Mouse (Mus musculus): ENCODE measurements around the gene Galnt5. TPM values are rescaled to one million over a fixed set of nuclear protein-coding genes. Genes with fewer than 3 reads are reported as not detected.

The Galnt5 gene
- 0.32 and 0.46 TPM in 2 replicates for polyA plus RNA-seq (2012; rRNA removed)

DNA sequence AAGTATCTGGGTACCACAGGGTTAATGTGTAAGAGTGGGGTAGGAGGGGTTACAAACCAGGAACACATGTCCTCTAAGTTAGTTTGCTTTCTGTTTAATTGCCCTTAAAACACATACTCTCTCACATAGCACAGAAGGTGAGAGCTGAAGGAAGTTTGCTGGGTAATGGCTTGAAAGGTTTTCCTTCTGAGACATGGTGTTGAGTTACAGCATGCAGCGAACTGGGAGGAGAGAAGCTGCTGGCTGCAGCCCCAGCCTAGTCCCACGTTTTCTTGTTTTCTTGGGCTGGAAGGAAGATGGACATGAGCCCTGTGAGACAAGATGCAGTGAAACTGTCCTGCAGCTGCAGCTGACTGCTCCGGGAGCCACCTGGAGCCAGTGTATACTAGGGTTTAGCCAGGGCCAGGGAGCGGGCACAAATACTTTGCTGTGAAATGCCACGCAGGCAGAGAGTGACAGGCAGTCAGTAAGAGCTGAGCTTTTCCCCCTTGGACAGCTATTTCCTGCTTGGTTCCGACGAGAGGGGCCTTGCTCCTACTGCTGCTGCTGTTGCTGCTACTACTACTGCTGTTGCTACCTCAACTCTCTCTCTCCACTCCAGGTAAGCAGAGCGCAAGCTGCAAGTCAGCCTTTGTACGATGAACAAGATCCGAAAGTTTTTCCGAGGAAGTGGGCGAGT is at the start of gene Galnt5:
Gene Galnt5 (plus strand): TSS at position 133 of the 679 bp plus-strand sequence.
- no peak for DNase-seq (ENCODE audit: low spot score)

DNA sequence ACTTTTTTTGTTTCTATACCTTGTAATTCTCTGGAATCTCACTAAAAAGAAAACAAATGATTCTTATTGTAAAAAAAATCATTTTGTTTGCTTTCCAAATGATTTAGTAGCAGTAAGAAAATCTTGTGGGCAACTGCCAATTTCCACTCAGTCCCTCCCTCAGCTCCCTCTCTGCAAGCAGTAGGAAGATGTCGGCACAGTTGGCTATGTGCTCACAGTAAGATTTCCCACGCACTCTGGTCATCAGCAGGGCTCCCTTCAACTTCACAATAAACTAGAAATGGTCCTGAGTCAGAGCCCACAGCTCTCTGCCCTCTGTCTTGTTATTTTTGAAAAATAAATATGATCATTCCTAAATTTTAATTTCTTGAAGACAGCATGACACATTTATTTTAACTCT is 46.1 kb upstream of the Galnt5 start:
- DNase-seq (ENCODE audit: low spot score): no peak

DNA sequence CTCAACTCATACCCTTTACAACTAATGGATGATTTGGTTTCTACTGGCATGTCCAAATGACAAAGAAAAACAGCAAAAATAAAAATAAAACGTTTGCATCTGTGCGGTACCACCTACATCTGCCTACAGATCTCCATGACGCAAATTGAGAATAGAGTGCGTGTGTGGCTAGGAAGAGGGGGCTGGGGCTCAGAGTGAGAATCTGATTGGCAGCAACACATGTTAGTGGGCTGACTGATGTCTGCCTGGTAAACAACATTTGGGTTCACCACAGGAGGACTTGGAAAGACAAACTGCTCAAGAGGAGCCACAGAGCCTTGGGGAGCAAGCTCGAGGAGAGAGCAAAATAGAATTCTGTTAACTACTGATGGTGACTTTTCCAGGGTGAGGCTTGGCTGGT is 36.9 kb upstream of the Galnt5 start:
- no peak for DNase-seq (ENCODE audit: low spot score)

DNA sequence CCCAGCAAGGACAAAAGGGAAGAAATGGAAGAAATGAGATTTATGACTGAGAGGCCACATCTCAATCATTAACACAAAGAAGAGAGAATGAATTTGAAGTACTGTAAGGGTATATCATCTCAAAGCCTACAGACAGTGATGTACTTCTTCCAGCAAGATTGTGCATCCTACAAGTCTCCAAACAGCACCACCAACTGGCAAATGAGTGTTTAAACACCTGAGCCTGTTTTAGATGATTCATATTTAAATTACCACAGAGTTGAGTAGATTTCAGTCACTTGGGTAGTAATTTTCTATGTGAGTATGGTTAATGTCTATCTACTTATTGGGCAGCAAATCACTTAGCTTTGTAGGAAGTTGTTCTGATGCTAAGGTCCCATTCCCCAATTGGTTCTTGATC is 15.4 kb upstream of the Galnt5 start:
- no peak for DNase-seq (ENCODE audit: low spot score)

DNA sequence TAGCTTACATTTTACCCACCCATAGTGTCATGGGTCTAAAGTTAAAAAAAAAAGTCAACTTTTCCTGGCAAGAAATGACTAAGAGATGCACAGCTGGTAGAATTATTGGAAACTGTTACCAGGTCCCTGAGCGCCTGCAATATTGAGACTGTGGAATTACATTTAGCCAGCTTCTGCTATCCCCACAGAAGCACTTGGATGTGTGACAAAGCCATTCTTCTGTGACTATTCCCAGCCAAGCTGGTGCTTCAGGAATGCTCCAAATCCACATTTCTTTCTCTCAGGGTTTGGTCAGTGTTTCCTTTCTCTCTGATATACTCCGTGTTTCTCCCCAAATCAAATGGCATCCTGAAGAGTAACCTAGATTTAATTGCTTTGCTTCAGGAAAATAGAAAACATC is 6.6 kb upstream of the Galnt5 start:
- no peak for DNase-seq (ENCODE audit: low spot score)

DNA sequence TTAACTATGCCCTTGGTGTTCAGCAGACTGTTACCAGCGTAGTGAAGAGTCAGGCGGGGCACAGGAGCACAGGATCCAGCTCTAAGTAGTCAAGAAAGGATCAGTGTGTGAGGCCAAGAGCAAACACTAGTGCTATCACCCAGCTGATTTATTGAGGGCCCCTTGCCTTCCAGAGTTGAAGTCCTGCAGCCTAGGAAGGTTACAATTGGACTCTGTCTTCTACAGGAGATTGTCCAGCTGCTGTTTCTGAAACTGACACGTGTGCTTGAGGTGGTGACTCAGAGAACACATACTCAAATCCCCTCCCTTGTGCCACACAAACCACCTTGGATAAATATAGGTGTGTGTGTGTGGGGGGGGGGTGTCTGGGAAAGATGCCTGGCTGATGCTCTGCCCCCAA is 3.8 kb downstream of the Galnt5 start:
- DNase-seq (ENCODE audit: low spot score): no peak

DNA sequence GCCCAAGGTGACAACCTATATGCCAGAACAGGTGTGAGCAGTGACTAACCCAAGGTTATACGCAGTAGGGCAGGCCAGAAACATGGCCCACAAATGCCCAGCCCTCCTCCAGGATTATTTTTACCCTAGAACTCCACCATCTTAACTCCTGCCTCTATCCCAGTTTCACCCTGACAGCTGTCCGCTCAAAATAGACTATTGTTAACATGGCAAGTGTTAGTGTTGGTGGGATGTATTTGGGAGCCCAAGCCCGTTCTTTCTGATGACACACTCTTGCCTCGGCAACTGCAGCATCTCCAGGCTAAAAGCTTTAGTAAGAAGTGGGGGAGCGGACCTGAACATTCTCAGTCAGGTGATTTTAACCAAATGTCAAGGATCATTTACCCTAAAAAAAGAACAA is 9.4 kb downstream of the Galnt5 start:
- no peak for DNase-seq (ENCODE audit: low spot score)

DNA sequence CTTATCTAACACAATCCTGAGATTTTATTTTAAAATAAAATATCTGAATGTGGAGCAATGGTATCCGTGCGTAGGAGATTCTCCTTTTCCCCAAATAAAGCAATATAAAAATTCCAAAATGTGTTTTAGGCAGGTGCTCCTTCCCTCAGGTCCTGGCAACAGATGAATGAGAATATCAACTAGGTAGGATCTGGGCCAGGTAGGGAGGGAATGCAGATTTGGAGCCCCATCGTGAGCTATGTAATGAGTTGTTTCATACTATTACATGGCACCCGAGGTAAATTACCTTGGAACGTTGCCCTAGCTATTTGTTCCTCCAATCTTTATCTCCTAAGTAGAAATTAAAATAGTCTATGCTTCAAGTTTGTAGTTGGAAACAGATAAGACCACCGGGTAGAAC is 25.9 kb downstream of the Galnt5 start:
- DNase-seq (ENCODE audit: low spot score): no peak

DNA sequence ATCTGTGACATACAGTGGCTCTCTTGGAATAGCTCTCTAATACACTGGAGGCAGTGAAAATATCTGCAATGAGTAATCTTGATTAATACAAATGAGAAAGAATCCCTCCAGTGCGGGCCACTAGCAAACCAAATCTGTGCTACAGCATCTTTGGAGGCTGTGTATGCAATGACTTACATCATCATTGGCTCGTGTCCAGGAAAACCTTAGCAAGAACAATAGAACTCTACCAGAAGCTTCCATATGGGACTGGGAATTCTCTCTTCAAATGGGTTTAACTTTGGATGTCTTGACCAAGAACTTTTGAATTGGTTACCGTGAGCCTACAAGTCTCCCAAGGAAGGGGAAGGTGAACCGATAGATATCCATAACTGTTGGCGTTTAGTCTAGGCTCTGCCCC is 29.1 kb downstream of the Galnt5 start:
- no peak for DNase-seq (ENCODE audit: low spot score)

DNA sequence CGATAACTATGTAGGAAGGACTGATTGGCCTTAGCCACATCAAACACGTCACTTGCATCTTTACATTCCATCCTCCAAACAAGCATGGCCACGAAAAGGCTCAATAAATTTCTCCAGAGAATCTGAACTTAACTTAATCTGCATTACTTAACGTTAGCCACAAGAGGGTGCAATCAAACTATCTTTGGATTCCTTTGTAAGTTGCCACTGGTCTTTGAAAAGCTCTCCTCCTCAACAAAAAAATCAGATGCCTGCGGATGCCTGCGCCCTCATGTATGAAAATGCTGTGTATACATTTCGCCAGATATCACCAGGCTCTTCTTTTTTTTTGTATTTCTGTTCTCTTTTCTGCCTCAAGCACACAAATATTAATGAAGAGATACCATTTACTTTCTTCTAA is 31.7 kb downstream of the Galnt5 start:
- no peak for DNase-seq (ENCODE audit: low spot score)

DNA sequence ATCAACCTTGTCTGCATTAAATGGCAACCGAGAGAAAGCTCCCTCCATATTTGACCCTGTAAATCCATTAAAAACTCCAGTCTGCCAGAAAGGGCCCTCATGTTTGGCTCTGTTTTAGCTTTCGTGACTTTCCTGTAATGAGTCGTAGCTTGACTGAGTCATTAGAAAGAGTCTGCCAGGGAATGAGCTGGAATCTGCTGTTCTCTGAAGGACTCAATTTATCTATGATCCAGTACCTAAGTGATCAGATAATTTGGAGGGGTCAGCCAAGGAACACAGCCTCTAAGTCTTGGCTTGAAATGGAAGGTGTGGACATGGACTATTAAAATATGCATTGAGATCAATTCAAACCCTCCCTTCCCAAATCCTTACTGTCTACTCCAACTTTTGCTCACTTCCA is 33.7 kb downstream of the Galnt5 start:
- no peak for DNase-seq (ENCODE audit: low spot score)

DNA sequence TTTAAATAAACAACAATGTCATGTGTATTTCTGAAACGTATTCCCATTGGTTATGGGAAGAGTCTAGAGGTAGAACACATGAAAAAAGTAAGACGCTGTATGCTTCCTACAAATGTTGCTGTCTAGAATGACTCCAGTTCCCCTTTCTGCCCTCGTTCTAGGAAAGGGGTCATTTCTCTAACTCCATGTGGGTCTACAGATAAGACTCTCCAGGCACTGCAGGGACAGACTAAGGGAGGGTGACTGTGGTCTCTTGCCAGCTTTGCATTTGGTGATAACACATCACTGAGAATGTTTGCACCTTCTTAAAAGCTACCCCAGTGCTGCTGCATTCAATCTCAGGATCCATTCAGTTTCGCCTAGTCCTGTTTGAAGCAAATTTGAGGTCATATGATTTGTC is 38.0 kb downstream of the Galnt5 start:
- DNase-seq (ENCODE audit: low spot score): no peak

DNA sequence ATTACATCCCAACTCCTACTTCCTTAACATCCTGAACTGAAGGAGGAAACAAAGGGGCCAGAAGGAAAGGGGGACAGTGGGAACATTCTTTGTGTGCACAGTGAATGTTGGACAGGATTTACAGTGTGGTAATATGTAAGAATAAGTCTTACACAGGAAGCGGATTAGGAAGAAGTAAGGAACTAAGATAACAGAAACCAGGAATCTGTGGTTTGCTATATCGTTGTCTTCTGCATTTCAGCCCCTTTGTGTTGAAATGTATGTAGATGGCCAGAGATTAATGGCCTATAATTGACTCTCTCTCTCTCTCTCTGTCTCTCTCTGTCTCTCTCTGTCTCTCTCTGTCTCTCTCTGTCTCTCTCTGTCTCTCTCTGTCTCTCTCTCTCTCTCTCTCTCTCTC is 39.2 kb downstream of the Galnt5 start:
- no peak for DNase-seq (ENCODE audit: low spot score)

DNA sequence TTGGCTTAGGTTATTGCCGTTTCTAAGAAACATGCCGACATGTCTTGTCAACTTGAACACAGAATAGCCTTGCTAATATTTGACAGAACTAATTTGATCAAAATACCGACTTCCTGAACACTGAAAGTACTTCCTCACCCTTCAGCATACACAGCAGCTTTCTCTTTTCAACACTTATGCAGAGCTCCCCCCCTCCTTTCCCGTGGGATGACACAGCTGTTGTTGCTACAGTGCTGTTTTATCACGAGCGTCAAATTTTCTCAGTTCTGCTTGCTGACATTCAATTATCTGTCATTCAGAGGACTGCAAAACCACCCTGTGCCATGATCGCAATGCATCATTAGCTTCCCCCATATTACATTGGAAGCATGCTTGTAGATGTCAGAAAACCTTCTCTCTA is 44.2 kb downstream of the Galnt5 start:
- no peak for DNase-seq (ENCODE audit: low spot score)

DNA sequence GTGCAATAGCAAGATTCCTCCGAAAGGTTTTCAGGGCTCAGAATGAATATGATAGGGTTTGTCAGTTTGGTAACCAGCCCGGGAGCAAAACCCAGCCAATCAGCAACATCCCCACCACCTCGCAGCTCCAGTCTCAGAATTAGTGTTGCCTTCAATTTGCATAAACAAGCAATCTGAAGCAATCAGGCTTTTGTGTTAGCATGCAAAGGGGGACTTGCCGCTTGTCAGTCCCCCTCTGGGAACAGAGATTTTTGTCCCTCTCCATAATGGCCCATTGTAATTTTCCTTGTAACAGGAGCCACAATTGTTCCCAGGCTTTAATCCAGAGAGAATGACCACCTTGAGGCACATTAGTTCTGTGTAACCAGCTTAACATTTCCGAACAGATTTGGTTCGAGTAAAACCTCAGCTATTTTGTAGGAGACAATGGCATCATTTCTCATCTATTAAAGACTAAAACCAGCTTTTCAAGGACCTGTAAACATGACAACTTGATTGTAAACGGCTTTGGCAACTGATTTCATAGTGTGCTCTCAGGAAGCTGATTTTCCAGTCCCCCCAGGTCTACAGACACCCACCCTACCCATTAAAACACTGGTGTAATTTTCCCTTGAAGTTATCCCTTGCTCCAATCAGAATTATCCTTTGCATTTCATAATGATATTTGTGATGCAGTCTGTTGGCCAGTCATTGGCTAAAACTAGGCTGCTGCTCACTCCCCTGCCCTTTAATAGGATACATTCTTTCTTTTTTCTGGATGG is 55.3 kb downstream of the Galnt5 start, which contains the start of gene Ermn:
Gene Ermn (minus strand): TSS at position 44 of the 761 bp plus-strand sequence.
- DNase-seq (ENCODE audit: low spot score): no peak

DNA sequence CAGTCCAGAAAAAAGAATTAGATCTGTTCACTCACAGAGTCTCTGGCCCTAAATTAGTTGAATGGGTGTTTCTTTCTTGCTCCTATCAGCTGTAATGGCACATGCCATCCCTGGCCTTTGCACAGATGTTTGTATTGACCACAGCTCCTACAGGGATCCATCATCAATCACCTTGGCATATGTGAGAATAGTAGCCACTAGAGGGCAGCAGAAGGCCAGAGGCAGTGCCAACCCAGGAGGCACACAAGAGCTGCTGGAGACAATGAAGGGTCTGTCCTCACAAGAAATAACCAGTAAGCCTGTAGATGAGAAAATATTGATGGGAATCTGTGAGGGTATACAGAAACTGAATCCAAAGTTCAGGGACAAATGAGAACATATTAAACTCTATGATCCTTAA is 57.7 kb downstream of the Galnt5 start:
- no peak for DNase-seq (ENCODE audit: low spot score)

DNA sequence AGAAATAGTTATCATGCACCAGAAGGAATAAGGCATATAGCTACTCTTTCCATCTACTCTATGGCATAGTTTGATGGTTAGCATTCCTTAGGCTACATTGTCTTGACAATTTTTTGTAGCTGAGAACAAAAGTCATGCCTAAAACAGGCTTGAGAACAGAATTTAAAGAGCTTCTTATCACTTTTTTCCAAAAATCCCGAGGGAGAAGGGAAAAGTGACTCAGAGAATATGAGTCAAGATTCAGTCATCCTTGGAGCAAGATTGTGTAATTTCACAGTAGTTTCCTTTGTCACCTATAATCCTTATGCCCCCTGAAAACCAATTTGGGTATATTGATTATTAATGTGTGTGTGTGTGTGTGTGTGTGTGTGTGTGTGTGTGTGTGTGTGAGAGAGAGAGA is 82.2 kb downstream of the Galnt5 start:
- DNase-seq (ENCODE audit: low spot score): no peak

DNA sequence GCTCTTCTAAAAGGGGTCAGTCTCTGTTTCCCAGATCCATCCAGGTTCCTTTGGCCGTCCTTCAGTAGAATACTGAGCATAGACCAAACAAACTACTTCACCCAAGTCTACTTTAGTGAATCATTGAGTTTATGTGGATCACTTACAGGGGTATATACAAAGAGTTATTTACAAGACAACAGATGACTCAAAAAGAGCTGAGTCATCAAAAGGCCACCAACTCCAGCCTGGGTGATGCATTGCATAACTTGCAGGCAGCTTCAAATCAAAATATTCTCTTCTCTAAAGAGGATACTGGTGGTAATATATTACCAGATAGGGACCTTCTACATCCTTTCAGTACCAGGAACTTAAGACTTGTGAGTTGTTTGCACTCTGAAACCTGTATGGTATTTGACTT is 88.7 kb downstream of the Galnt5 start:
- DNase-seq (ENCODE audit: low spot score): no peak

DNA sequence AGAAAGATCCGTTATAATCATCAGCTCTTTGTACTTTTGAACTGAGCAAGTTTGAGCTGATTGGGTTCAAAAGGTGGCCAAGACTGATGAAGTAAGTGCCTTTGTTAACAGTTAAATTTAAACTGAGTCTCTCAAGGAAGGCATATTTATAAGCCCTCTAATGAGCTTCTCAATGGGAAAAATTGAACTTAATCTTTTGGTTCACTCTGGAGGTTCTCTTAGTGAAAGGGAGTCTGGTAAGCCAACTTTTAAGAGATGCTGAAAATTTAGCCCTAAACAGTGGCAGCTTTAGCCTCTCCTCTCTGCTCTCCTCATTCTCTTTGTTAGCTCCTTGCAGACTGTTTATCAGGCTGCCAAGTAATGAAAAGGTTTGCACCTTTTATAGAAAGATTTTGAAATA is 97.1 kb downstream of the Galnt5 start:
- no peak for DNase-seq (ENCODE audit: low spot score)

All from urinary bladder, adult 2 months (tissue).